Mouse (Mus musculus) cerebellum, adult 18-20 months (tissue): Measurements from ENCODE around the gene Tnrc6b.

Experiments used
- DNase-seq, 2 experiments: peaks; one replicate each; pipeline ENCODE4 v3.0.0; 2021

Tnrc6b gene

DNA sequence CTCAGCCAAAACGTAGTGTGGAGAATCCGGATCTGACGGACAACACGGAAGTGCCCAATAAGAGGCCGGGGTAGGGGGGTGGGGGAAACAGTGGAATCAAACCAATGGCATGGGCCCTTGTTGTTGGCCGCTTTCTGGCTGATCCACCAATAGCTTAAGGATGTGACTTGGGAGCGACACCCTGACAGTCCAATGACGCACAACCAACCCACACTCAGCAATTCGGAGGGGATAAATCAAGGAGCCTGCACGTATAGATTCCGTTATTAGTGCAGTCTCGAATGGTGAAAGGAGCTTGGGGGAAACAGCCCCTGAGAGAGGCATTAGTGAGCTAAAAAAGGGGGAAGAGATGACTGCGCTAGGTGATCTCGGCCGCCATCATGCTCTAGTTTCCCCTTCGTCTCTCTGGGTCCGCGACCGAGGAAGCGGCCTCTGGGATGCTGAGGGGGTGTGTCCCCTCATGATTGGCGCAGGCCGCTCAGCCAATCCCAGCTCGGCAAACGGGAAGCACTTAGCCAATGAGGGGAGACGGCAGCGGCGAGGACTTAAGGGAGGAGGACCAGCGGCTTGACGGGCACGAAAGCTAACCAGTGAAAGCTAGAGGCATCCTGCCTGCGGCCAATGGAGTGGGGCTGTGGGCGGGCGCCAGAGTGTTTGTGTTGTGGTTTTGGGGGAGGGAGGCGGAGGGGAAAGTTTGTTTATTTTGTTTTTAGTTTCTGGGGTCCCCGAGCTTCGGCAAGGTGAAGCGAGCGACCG is at the start of gene Tnrc6b:
Gene Tnrc6b, plus strand, starts transcription at position 706 of the 756 bp plus-strand sequence.
- DNase-seq: peak; percentile 97 to 99

DNA sequence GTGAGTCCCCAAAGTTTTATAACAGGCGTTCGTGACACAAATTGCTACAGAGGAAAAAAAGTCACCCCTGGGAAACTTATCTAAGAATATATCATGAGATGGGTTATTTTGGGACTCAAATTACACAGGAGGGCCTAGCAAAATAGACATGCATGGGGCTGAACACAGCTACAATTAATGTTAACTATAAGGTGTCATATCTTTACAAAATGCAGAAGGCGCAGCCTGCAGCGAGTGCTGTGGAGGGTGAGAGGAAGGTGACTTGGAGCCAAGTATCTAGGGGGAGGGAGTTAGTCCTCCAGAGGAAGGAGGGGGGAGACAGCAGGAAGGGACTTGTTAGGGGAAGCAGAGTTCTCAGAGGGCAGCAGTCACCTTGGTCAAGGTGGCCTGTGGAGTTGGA is 46.7 kb upstream of the Tnrc6b start:
- DNase-seq: no peak

DNA sequence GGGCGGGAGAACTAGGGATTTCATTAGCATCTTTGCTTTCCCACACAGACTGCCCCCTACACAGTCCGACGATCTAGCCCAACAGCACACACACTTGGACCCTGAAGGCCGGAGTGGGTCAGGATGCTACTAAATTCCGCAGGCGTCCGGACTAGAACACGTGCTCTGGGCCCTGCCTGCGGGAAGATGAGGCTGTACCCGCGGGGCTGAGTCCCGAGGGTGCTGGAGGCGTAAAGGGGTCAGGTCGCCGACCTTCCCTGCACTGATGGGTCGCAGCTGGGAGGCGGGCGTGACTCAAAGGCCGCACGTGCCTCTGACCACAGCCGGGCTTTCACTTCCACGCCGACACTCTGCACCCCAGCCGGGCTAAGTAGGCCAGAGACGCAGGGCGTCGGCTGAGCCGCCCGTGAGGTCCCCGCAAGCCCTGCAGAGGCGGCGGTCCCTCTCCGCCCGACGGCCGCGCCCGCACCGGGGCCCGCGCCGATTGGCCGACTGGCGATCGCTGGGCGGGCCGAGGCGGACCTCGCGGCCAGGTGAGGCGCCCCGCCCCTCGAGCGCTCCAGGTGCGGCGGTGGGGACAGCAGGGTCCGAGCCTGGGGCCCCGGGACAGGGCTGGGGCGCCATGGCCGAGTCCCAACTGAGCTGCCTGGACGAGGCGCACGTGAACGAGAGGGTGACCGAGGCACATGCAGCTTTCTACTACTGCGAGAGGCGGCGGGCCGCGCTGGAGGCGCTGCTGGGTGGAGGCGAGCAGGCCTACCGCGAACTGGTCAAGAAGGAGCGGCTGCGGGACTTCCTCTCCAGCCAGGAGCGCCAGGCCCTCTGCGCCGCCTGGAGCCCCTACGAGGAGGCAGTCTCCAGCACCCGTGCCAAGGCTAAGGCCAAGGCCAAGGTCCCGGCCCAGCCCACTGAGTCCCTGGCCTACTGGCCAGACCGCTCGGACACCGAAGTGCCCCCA is 39.5 kb upstream of the Tnrc6b start, which contains the start of gene Fam83f:
Gene Fam83f, plus strand, starts transcription at position 553 of the 958 bp plus-strand sequence.
- peak in 1 of 2 experiments; percentile 17 for DNase-seq

DNA sequence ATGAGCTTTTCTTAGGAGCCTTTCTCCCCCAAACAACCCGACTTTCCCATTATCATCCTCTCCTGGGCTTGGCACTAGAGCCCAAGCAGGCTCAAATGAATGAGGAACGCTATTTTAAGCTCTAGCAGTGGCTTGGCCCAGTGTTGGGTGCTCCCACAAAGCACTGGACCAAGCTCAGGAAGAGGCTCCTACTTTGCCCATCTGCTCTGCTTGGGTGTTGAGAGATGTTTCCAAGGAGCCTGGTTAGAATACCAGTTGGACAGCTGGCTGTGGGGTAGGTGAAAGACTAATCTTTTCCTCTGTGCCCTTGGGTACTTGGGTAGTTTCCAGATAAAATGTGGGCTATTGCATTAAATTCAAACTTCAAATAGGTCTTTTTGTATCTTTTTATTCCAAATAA is 38.3 kb upstream of the Tnrc6b start:
- no peak for DNase-seq

DNA sequence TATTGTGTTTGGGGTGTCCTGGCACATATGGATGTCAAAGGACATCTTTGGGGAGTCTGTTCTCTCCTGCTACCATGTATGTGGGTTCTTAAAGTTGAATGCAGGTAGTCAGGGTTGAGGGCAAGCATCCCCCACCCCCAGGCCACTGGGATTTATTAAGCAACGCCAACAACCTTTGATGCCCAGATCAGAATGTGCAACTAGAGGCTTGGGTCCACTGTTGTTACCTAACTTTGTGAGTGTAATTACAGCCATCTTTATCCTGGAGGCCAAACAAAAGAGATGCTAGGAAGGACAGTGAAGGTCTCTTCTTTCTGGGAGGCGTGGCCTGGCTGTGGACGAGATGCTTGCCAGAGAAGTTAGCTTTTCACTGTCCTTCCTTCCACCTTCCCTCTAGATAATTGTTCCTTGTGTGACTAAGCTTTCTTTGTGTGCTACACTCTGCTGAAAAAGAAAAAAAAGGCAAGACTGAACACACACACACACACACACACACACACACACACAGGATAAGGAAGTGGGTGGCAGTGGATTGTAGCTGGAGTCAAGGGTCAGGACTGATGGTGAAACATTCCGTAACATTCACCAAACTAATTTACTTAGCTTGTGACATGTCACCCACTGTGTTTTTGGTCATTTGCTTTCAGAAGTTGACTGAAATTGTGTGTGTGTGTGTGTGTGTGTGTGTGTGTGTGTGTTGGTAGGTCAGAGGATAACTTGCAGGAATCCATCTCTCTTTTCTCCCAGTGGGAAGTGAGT is 37.6 kb upstream of the Tnrc6b start:
- DNase-seq: no peak

DNA sequence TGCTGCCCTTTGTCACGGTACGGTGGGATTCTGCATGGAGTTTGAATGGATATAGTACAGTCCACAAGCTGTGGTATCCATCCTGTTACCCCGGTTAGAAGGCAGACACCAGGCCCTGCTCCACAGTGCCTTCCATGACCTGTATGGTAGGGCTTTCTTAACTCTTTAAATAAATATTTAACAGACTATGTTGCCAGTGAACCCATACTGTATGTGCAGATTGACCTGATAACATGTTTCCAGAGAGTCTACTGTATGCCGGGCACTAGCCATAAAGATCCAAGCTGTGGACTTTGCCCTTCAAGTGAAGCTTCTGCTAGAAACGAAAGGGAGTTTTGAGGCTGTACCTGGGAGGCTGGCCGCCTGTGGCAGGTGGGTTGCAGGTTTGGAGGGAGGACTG is 36.4 kb upstream of the Tnrc6b start:
- DNase-seq: no peak

DNA sequence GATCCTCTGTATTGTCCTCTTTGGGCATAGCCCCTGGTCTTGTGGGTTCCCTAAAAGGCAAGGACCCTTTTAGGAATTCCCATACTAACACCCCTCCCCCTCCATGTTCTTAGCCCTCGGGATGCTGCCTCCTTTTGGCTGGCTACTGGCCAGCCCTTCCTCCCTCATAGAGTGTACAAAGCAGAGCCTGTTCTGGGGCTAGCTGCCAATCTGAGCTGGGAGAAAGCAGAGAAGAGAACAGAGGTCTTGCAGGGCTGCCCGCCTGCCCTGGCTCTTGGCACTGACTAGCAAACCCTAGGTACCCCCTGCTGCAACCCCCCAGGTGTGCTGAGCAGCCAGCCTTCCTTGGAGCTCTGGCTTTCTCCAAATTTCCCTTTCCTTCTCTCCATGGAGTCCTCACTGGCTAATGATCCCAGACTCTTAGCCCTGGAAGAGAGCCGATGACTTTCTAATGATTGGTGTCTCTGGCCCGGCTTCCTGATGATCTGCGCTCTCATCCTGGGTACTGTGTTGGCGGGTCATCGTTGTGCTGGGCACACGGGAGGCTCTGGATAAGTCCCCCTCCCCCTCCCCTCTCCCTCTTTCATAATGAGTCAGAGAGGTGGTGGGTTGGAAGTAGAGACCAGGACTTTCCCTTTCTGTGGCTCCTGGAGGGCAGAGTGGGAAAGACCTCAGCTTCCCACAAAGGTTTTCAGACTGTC is 31.4 kb upstream of the Tnrc6b start:
- peak; percentile 44 to 47 for DNase-seq

DNA sequence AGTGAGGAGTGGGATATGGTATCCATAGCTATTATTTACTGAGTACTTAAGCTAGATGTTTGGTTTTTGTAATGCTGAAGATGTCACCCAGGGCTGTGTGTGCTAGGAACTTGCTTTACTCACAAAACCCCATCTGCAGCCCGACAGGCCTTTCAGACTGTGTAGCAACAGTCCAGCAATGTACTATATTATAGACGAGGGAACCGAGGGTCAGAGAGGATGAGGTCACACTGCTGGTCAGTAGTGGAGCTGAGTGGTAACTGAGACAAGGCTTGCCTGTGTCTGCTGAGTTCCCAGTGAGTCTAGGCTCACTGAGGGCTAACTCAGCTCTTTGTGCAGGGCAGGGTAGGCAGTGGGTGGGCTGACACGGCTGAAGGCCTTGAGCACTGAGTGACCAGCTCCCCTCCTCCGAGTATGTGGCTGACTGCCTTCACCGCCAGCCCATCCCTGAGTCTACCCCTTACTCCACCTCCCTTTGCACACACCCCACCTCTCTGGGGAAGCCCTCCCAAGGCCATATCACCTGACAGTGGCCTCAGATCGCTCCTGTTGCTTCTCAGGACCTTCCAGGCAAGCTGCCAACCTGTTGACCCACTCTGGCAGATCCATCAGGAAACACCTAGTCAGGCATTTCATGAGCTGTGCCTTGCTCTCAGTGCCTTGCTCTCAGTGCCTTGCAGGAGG is 30.6 kb upstream of the Tnrc6b start:
- DNase-seq: no peak

DNA sequence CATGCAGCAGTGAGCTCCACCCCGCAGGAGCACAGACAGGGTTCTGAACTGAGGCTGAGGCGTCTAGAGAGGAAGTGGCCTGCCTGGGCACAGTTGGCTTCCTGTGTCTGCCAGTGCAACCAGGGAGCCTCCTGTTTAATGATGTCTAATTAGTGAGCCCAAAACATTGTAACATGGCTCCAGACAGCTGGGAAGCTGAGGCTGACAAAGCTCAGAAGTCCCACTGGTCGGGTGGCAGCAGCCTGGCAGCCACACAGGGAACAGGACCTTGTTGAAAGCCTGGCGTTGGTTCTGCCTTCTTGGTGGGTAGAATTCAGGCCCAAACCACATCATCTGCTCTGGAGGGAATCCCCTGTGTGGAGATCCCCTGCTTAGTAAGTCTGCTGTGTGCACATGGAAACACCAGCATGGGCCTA is 29.6 kb upstream of the Tnrc6b start:
- DNase-seq: no peak

DNA sequence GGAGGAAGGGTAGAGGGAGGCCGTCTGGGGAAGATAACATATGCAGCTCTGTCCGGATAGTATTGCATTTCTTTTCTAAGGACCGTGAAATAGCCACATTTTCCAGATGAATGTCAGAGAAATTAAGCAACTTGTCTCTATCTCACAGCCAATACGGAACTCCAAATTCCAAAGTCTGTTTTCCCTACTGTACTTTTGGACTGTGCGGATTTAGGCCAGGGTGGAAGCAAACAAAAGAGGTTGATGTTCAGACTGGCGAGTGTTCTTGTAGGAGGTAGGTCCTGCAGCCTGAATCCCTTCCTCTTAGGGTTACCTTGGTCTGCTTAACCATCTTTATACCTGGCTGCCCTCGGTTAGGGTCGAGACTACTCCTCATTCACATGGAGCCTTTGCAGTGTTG is 28.8 kb upstream of the Tnrc6b start:
- DNase-seq: no peak

DNA sequence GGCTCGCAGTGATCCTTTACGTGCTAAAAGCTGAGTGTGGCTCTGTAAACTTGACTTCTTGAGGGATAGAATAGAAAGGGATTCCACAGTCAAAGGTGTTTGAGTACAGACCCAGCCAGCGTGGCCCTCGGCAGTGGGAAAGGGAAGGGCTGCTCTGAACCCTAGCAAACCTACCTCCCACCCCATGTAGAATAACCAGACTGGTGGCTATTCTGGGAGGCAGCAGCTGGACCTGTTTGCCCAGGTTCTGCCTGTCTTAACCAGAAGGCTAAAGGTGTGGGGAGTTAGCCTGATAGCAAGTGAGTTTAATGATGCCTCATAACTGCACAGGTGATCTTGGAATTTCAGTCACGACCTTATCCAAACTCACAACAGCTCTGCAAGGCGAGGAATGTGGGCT is 28.0 kb upstream of the Tnrc6b start:
- no peak for DNase-seq

DNA sequence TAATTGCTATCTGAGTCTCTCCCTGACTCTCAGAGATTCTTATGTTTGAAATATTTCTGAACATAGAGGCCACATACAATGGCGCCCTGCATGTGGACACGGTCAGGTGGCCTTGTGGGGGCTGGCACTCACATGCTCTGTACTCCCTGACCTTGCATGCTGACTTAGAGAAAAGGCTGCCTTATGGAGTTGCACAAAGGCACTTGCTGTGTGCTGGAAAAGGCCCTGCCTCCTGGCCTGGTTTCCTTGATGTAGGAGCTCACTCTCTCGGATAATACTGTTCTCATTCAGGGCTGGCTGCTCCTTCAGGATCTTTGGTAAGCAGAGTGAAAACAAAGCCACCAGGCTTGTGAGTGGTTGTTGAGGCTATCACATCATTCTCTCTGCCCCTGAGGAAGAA is 27.1 kb upstream of the Tnrc6b start:
- no peak for DNase-seq

DNA sequence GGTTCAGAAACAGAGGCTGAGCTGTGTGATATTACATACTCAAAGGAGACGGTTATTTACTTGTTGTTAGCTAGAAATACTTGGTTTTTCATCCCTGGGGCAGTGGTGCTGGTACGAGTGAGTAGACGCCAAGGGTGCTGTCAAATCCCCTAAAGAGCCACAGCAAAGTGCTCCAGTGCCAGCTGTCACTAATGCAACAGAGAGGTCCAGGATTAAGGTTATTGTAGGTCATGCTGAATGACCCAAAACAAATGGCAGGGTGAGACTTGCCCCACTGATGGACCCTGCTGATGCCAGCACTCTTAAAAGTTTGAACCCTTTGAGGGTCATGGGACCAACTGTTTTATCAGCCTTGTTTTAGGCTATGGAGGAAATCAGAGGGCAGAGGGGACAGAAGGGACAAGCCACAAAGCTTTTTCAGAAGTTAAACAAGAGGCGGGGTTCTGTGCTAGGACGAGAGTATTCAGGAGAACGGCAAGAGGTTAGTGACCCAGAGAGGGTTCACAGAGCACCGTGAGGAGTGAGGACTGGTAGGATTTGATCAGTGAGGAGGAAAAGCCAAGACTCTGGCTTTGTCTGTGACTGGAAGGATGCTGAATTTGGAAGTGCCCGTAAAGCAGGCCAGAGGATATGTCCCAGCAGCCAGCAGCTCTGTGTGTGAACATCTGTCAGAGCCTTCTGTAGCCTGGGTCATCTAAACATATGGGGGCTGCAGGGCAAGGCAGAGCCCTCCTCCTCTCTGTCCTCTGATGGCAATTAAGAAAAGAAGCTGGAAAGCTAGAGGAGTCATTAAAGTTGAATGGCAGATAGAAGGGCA is 26.1 kb upstream of the Tnrc6b start:
- DNase-seq: no peak

DNA sequence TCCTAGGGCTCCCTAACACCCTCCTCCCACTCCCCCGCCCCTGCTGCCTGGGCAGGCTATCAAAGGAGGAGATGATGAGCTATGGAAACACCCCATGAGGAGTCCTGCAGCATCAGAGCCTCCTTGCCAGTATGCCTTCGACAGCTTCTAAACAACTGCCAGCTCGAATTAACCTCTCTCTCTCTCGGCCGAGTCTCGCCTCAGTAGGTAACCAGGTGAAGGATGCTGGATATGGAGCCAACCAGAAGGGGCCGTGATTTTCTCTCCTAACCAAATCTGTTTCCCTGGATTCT is 25.6 kb upstream of the Tnrc6b start:
- DNase-seq: no peak

DNA sequence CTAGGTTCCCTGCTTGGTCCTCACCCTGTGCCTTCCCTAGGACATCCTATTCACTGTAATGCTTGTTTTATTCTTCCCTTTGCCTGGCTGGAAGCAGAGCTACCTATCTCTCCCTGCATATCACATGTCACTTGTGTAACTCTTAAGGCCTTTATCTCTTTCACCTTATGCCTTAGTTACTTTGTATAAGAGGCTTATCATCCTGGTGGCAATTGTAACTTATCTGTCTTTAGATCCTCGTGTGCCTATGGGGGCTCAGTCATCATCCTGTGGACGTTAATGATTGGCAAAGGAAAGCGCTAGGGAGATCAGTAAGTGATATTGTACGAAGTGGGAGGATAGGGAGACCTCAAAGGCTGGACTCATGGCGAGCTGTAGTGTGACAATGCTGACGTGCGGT is 22.6 kb upstream of the Tnrc6b start:
- no peak for DNase-seq

DNA sequence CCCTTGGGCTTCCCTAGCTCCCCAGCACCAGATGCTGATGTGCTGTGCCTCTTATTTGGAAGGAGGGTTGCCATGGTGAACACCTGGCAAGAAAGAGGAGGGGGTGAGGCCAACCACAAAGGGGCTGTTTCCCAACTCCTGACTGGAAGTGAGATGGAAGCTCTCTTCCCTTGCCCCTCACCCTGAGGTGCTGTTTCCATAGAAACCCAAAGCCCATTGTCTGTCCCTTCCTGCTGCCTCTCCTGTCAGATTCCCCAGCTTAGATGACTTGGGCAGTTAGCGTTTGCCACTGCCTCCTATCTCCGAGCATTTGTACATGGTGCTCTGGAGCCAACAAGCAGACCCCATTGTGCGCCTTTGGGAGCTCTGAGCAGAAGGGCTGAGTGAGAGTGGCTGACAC is 17.6 kb upstream of the Tnrc6b start:
- DNase-seq: no peak

DNA sequence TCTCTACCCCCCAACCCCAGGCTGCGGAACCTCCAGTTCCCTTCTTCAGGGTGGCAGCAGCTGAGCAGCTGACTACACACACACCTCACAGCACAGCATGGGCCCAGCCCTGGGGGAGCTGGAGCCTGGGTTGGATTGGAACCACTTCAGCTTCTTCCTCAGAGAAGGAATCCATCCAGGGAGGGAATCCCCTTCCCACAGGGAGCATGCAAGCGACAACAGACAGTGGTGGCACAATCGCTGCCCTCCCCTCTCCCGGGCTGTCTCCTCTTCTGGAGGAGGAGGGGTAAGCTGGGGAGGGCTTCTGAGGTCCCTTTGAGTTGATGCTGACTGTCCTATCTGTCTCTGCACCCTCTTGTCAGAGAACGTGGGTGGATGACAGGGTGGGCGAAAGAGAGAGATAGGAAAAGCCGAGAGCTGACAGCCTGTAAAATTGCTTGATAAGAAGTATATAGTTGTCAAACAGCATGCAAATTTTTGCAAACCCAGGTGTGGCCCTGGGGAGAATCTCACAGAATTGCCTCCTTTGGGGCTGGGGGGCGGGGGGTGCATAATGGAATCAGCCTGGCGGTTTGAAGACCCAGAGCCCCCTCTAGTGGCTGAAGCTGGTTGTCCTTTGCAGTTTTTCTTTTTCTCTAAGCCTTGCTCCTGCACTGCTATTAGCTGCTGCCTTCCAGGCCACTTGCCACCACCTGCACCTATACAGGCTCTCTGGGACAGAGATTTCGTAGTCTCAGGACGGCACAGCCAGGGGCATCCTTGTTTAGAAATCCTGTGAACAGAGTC is 16.8 kb upstream of the Tnrc6b start:
- peak; percentile 74 to 84 for DNase-seq

DNA sequence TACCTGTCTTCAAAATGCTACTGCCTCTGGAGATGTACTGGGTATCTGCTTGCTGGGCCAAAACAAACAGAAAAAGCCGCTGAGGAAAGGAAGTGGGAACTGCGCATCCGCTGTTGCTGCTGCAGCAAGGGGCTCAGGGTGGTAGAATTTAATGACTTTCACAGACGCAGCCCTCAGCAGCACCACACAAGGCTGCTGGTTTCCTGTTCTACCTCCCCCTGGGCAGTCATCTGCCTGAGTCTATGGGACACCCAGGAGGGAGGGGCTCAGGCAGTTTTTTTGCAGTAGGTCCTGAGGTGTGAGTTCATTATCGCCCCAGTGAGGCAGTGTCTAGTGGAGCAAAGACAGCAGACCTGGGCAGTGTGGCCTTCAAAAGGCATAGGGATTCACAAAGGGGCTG is 13.5 kb upstream of the Tnrc6b start:
- no peak for DNase-seq

DNA sequence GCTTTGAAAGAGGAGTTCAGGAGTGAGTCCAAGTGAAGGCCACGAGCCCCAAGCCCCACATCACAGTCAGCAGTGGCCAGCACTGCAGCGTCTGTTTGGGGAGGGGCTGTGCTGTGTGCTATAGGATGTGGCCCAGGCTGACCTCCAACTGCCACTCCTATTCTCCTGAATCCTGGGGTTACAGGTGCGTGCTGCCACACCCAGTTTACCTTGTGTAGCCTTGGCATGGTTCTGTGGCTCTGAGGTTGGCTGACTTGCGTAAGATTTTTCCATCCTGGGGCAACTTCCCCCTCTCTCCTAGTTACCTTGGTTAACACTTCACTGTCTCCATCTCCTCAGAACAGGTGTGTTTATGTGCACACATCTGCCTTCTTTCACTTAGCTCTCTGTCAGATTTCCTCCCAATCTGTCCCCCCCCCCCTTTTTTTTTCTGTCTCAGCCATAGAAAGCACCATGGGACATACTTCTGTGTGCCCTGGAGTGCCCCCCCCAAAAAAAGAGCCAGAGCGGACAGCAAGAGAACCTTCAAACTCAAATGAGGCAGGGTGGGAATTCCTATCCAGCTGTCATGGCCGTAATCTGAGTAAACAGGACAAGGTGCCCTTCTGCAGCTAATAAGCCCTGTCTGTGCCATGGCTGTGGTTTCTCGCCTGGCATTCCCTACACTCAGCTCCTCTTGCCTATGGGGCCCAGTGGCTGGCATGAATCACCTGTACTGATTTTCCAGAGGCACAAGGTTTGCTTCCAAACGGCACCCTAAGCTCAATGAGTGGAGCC is 9.4 kb upstream of the Tnrc6b start:
- no peak for DNase-seq

DNA sequence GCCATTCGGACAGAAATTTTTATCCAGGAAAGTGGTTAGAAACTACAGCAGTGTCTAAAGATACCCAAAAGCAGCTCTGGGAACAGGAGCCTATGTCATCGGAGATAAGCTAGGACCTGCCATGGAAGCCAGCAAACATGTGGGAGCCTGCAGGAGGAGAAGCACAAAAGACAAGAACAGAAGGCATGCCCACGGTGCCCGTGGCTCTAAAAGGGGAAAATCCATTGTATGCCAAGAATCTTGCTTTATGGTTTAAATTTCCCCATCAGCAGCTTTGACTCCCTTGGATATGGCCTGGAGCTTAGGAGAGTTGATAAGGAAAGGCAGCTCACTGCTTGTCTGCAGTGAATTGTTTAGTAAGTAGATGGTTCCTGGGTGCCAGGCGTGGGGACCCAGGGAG is 8.2 kb upstream of the Tnrc6b start:
- DNase-seq: no peak
